Mouse (Mus musculus) forebrain, embryonic 10.5 days (tissue): ENCODE measurements at regions not wholly inside any gene's neighbourhood (a gene's known extent, or its start where the extent isn't known, plus 50 kb on each side); places are given as distances from the start of the nearest gene placed in this dataset.

Source experiments
- DNase-seq: peaks from one replicate; pipeline ENCODE4 v3.0.0-alpha.2; 2017; ENCODE audit warnings: low spot score; ENCODE audit errors: extremely low spot score
- H3K27ac ChIP-seq: fragments of 300-500 bp; sonication (generic); 2 replicates; pipeline ENCODE4 v1.5.1; 2016; ENCODE audit warnings: mild to moderate bottlenecking
- H3K27me3 ChIP-seq: fragments of 300-500 bp; sonication (generic); 2 replicates; pipeline ENCODE4 v1.6.1; 2016; ENCODE audit warnings: mild to moderate bottlenecking; ENCODE audit not compliant: poor library complexity, severe bottlenecking
- H3K36me3 ChIP-seq: fragments of 300-500 bp; sonication (generic); replicated peaks from 2 replicates; pipeline ENCODE4 v1.6.1; 2016; ENCODE audit warnings: mild to moderate bottlenecking, moderate library complexity
- H3K4me1 ChIP-seq: fragments of 300-500 bp; sonication (generic); 2 replicates; pipeline ENCODE4 v1.6.1; 2016
- H3K4me3 ChIP-seq: fragments of 300-500 bp; sonication (generic); 2 replicates; pipeline ENCODE4 v1.5.1; 2016; ENCODE audit warnings: mild to moderate bottlenecking, moderate library complexity
- H3K9me3 ChIP-seq: fragments of 300-500 bp; sonication (generic); 2 replicates; pipeline ENCODE4 v1.6.1; 2016; ENCODE audit warnings: mild to moderate bottlenecking, moderate library complexity
- WGBS: fragments of 180-500 bp; shearing (Covaris S2); methylation state at CpG from one replicate; pipeline ENCODE4 v1.1.7; 2016; 5-methylcytosine and 5-hydroxymethylcytosine counted together

DNA sequence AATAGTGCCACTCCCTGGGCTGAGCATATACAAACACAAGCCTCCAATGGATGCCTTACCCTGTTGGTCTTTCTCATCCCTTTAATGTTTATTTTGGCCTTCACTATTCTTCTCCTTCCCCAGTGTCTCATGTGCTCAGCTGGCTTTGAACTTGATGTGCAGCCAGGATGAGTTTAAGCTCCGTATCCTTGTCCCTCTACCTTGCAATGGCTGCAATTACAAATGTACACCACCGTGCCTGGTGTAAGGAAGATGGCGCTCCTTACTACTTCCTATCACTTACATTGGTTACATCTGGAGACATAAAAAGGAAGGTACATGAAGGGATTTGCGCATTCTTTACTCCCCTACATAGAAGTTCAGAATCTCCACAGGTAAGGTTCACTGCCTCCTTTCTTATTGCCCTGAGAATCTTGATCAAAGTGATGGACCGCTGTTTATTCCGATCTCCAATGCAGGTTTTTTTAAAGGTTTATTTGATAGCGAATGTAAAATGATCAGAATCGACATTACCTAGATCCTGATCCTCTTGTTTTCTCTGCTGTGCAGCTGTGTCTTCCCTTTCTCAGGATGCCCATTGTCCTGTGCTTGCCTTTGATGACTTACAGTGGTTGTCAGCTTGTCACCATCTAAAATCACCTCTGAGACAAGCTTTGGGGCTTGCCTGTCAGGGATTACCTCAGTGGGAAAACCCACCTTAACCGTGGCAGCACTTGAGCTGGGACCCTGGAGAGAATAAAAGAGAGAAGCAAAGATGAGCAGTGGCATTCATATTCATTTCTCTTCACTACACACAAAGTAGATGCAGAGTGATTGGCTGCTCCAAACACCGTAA lies 178.1 kb downstream of the Ifng start:
- no peaks in the 10 kb centered on the region for H3K9me3 ChIP-seq
- no peak overlapping the region for H3K4me3 ChIP-seq
- 89% methylated on average over 10 of the region's 10 CpGs for whole genome bisulfite sequencing
- no peaks in the 10 kb centered on the region for H3K36me3 ChIP-seq
- no peaks in the 10 kb centered on the region for H3K4me1 ChIP-seq
- no peaks in the 10 kb centered on the region for H3K27me3 ChIP-seq
- DNase-seq: no peak
- no peak overlapping the region for H3K27ac ChIP-seq

DNA sequence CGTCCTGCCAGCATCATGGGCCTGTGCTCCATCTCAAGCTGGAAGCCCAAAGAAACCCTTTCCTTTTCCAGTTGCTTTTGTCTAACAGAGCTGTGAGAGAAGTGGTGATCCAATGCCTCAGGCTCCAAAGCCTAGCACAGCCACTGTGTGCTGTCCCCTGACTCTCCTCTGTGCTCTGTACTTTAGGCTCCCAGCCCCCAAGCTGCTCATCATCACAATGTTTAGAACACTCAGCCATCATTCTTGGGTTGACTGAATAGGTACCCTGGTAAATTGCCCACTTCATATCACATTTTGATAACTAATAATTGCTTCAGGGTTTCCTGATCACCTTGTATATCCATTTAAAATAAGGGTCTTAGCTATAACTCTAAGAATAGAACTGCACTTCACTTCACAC lies 178.8 kb downstream of the Ifng start:
- no peak for DNase-seq
- H3K27me3 ChIP-seq: no peaks in the 10 kb centered on the region
- 81% methylated on average over 1 of the region's 1 CpGs for WGBS
- H3K4me3 ChIP-seq: no peak overlapping the region
- H3K9me3 ChIP-seq: no peaks in the 10 kb centered on the region
- H3K4me1 ChIP-seq: no peaks in the 10 kb centered on the region
- H3K36me3 ChIP-seq: no peaks in the 10 kb centered on the region
- no peak overlapping the region for H3K27ac ChIP-seq

DNA sequence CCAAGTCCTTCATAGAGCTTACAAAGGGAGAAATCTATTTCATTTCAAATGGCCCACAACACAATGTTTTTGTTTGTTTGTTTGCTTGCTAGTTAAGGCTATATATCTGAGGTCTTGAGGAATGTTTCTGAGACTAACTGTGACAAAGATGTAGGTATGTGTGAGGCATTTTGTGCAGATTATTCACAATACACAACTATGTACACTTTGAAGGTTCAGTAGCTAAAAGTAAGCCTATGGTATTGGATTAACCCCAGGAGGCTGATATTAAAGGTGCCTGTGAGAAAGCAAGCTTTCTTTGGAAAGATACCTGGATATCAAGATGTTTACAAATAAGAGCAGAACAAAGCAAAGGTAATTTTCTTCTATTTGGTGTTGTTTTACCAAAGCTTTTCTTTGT lies 179.8 kb downstream of the Ifng start:
- no peaks in the 10 kb centered on the region for H3K4me1 ChIP-seq
- no peaks in the 10 kb centered on the region for H3K9me3 ChIP-seq
- no peak overlapping the region for H3K4me3 ChIP-seq
- H3K27ac ChIP-seq: no peak overlapping the region
- DNase-seq: no peak
- no peaks in the 10 kb centered on the region for H3K36me3 ChIP-seq
- no peaks in the 10 kb centered on the region for H3K27me3 ChIP-seq

DNA sequence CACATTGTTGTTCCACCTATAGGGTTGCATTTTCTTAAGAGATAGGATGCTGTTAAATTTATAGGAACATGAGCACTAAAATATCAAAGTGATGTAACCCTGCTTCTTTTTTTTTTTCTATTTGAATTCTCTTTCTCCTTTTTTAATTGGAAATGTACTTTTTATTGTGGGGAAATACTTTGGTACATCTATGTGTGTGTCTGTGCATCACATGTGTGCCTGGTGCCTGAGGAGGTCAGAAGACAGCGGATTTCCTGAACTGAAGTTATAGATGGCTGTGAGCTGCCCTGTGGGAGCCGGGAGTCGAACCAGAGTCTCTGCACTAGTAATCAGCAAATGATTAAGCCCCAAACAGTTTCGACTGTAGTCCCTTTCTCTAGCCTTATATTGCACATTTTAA lies 180.7 kb downstream of the Ifng start:
- H3K9me3 ChIP-seq: no peaks in the 10 kb centered on the region
- no peaks in the 10 kb centered on the region for H3K27me3 ChIP-seq
- no peak for DNase-seq
- 87% methylated on average over 4 of the region's 4 CpGs for WGBS
- no peaks in the 10 kb centered on the region for H3K36me3 ChIP-seq
- no peaks in the 10 kb centered on the region for H3K4me1 ChIP-seq
- H3K27ac ChIP-seq: no peak overlapping the region
- no peak overlapping the region for H3K4me3 ChIP-seq

DNA sequence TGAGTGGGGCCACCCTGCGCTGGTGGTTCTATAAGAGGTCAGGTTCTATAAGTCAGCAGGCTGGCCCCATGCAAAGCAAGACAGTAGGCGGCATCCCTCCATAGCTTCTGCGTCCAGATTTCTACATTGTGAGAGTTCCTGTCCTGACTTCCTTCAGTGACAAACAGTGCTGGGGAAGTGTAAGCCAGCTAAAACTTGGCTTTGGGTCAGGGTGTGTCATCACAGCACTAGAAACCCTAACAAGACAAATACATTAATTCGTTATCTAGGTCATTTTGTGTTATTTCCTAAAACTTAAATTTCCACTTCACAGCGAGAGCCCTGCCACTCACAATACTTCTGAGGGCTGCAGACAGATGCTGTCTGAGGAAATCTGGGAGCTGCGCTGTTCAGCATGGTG lies 181.3 kb downstream of the Ifng start:
- H3K36me3 ChIP-seq: no peaks in the 10 kb centered on the region
- H3K9me3 ChIP-seq: no peaks in the 10 kb centered on the region
- no peak for DNase-seq
- H3K27me3 ChIP-seq: no peaks in the 10 kb centered on the region
- no peak overlapping the region for H3K27ac ChIP-seq
- no peak overlapping the region for H3K4me3 ChIP-seq
- H3K4me1 ChIP-seq: no peaks in the 10 kb centered on the region
- WGBS: 85% methylated on average over 6 of the region's 6 CpGs

DNA sequence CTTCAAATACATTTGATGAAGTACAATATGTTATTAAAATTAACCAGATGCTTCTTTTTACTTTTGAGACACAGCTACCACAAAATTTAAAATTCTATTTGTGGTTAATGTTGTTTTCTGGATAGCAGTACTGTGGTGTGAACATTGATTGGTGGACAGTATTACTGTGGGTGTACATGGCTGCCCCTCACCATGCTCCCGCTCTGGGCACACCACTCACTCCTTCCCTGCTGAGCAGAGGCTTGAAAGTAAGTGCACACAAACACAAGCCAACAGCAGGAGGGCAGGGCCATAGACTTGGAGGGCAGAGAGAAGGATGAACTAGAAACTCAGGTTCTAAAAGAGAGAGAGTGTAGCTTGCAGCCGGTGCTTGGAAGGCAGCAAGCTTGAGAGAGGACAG lies 182.1 kb downstream of the Ifng start:
- no peaks in the 10 kb centered on the region for H3K9me3 ChIP-seq
- H3K4me1 ChIP-seq: no peaks in the 10 kb centered on the region
- H3K36me3 ChIP-seq: no peaks in the 10 kb centered on the region
- H3K4me3 ChIP-seq: no peak overlapping the region
- no peaks in the 10 kb centered on the region for H3K27me3 ChIP-seq
- H3K27ac ChIP-seq: no peak overlapping the region
- 85% methylated on average over 2 of the region's 2 CpGs for WGBS
- DNase-seq: no peak

DNA sequence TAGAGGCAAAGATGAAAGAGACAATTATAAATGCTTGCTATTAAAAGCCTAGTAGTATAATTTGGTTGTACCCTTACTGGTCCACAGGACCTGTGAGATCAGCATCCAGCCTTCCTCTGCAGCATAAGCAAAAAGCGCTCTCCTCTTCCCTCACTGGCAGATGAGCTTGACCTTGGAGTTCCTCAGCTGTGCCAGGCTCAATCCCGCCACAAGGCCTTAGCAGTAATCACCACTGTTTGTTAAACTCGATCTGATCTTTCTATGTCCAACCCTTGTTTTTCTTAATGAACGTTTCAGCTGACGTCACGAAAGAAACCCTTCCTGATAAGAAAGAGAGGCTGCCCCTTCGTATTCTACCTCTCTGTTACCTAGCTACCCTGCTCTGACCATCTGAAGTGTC lies 183.5 kb downstream of the Ifng start:
- DNase-seq: no peak
- Histone ChIP-seq H3K36me3 (no peaks in the 10 kb centered on the region), H3K4me1 (no peaks in the 10 kb centered on the region), H3K4me3 (no peak overlapping the region), H3K27me3 (no peaks in the 10 kb centered on the region), H3K9me3 (no peaks in the 10 kb centered on the region), H3K27ac (no peak overlapping the region)
- 87% methylated on average over 7 of the region's 7 CpGs for WGBS

DNA sequence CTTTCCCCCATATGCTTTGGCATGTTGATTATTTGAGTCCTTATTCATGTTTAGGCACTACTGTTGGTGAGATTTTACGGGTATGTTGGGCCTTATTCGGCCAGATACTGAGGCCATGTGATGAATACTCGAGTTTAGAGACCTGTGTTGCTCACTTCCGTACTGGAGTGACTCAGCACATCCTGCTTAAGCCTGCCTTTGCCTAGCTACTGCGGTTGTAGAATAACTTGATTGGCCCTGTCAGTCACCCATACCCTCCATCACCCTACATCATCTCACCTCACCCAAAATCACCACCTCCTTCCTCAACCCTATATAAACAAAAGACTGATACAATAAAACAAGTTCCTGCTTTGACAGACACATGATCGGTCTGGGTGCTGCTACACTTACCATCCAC lies 187.2 kb downstream of the Ifng start:
- H3K4me3 ChIP-seq: no peak overlapping the region
- DNase-seq: no peak
- 89% methylated on average over 6 of the region's 6 CpGs for WGBS
- H3K9me3 ChIP-seq: no peaks in the 10 kb centered on the region
- no peaks in the 10 kb centered on the region for H3K36me3 ChIP-seq
- H3K27ac ChIP-seq: no peak overlapping the region
- H3K27me3 ChIP-seq: no peaks in the 10 kb centered on the region
- H3K4me1 ChIP-seq: no peaks in the 10 kb centered on the region

DNA sequence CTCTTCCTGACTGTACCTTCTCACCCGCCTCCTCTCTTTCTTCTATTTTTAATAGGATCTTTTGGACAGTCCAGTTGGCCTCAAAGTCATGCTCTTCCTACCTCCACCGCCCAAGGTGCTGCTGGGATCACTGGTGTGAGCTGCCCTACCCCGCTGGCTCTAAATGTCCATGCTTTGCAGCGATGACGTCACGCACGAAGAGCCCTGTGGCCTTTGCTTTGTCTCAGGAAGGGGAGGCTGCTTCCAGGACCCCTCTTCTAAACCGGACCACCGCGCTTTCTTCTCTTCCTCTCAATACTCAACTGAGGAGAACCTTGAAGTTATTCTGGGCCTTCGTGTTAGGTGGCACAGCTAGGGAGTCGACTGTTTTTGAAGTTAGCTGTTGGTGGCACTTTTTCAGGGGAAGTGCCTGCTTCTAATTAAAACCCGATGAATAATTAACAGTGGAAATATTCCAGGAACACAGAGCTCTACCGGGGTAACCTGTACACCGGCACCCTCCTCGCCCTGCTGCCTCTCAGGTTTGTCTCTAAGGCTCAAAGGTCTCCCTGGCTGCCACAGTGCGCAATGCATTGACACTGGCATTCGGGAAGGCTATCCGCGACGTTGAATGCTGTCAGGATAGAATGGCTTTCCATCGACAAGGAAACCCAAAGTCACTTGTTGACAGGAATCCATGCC lies 188.7 kb downstream of the Ifng start:
- Histone ChIP-seq H3K4me1 (no peaks in the 10 kb centered on the region), H3K27me3 (no peaks in the 10 kb centered on the region), H3K27ac (no peak overlapping the region), H3K4me3 (no peak overlapping the region), H3K36me3 (no peaks in the 10 kb centered on the region), H3K9me3 (no peaks in the 10 kb centered on the region)
- 94% methylated on average over 22 of the region's 22 CpGs for WGBS
- DNase-seq: no peak

DNA sequence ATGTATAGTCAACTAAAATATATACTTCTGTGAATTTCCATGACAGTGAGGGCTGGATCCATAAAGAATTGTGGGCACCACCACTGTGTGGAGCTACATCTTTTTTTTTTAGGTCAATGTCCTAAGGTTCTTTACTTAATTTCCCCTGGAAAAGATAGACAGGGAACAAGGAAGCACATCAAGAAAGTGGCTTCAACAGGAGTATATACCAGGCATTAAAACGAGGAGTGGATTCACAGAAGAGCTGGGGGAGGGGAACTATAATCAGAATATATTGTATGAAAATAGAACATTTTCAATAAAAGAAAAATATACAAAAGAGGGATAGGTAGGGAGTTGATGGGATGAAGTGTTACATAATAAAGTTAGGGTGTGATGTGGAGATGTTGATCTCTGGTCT lies 190.9 kb downstream of the Ifng start:
- Histone ChIP-seq H3K9me3 (no peaks in the 10 kb centered on the region), H3K27me3 (no peaks in the 10 kb centered on the region), H3K36me3 (no peaks in the 10 kb centered on the region), H3K4me1 (no peaks in the 10 kb centered on the region), H3K4me3 (no peak overlapping the region), H3K27ac (no peak overlapping the region)
- no peak for DNase-seq
- WGBS: 90% methylated on average over 1 of the region's 1 CpGs

DNA sequence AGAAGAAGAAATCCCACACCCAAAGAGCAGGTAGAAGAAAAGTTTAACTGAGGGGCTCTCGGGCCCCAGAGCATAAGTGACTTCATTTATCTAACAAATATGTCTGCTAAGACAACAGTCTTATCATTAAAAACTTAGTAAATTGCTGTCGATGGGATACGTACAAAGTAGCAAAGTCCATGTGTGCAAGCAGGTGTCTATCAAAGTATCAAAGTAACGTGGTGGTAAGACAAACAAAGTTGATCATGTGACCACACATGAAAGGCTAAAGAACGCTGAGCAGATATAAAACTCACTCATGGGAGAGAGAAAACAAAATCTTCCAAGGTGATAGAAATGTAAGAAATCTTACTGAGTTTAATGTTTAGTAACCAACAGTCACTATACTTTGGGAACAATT lies 191.3 kb downstream of the Ifng start:
- Histone ChIP-seq H3K4me1 (no peaks in the 10 kb centered on the region), H3K4me3 (no peak overlapping the region), H3K27ac (no peak overlapping the region), H3K27me3 (no peaks in the 10 kb centered on the region), H3K9me3 (no peaks in the 10 kb centered on the region), H3K36me3 (no peaks in the 10 kb centered on the region)
- no peak for DNase-seq
- WGBS: 89% methylated on average over 5 of the region's 5 CpGs

DNA sequence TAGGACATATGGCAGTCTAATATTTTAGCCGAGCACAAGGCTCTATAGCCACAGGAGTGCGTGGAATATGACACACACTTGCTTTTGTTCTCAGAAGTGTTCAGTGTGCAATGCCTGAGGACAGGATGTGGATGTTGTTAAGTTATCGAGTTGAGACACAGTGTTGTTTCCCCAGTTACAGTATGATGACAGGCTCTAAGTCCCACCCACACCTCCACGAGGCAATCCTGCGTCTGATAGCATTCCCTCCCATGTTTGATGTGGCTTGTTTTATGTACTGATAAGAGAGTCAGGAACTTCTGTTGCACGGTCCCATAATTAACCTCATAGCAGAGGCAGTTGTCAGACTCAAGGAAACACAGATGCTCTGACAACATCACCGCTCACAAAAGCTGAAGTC lies 192.6 kb downstream of the Ifng start:
- H3K27ac ChIP-seq: no peak overlapping the region
- WGBS: 82% methylated on average over 7 of the region's 7 CpGs
- no peaks in the 10 kb centered on the region for H3K36me3 ChIP-seq
- DNase-seq: no peak
- no peaks in the 10 kb centered on the region for H3K4me1 ChIP-seq
- H3K4me3 ChIP-seq: no peak overlapping the region
- H3K27me3 ChIP-seq: no peaks in the 10 kb centered on the region
- no peaks in the 10 kb centered on the region for H3K9me3 ChIP-seq

DNA sequence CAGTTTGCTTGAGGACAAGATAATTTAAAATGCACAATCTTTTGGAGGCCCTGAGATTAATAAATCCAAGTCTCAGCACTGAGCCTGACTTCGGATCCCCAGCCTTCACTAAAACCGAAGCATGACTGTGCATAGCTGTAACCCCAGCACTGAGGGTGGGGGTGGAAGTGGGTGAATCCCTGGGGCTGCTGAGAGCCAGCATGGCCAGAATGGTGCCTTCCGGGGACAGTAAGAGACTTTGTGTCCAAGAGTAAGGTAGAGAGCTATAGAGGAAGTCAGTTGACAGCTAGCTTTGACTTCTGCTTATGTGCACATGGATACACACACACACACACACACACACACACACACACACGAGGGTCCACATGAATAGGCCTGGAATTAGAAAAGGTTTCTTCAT lies 198.3 kb downstream of the Ifng start:
- H3K27me3 ChIP-seq: no peaks in the 10 kb centered on the region
- H3K9me3 ChIP-seq: no peaks in the 10 kb centered on the region
- 90% methylated on average over 4 of the region's 4 CpGs for WGBS
- DNase-seq: no peak
- no peaks in the 10 kb centered on the region for H3K36me3 ChIP-seq
- no peak overlapping the region for H3K4me3 ChIP-seq
- H3K4me1 ChIP-seq: peaks cover 16% of the 10 kb centered on the region
- H3K27ac ChIP-seq: no peak overlapping the region
